Mouse (Mus musculus) ES-Bruce4 (cell line): ENCODE measurements around the gene 4933412E24Rik. TPM values are rescaled to one million over a fixed set of nuclear protein-coding genes. Genes with fewer than 3 reads are reported as not detected.
A peak's percentile ranks its signal among the peaks of the same experiment; 100 is the strongest.

Source experiments
- H3K27ac ChIP-seq: 2 replicates; pipeline ENCODE4 v1.5.1; 2012; ENCODE audit warnings: low read length, inconsistent platforms; ENCODE audit not compliant: insufficient read depth
- H3K27me3 ChIP-seq: 2 replicates; pipeline ENCODE4 v1.6.1; 2012; ENCODE audit warnings: mild to moderate bottlenecking, low read length, inconsistent platforms; ENCODE audit not compliant: control insufficient read depth, poor library complexity, insufficient read depth, severe bottlenecking
- H3K36me3 ChIP-seq: 2 replicates; pipeline ENCODE4 v1.6.1; 2012; ENCODE audit warnings: inconsistent platforms, mild to moderate bottlenecking, low read length, moderate library complexity; ENCODE audit not compliant: control insufficient read depth, poor library complexity, insufficient read depth, severe bottlenecking
- H3K4me1 ChIP-seq: one replicate; pipeline ENCODE4 v1.8.1; 2011; ENCODE audit warnings: low read length; ENCODE audit not compliant: control insufficient read depth, insufficient read depth
- H3K4me3 ChIP-seq: 2 replicates; pipeline ENCODE4 v1.5.1; 2011; ENCODE audit warnings: low read depth, mild to moderate bottlenecking, low read length
- H3K9ac ChIP-seq: 2 replicates; pipeline ENCODE4 v1.6.1; 2012; ENCODE audit warnings: low read depth, mild to moderate bottlenecking, inconsistent platforms; ENCODE audit not compliant: poor library complexity, severe bottlenecking
- H3K9me3 ChIP-seq: replicated peaks from 2 replicates; pipeline ENCODE4 v1.6.1; 2012; ENCODE audit warnings: mild to moderate bottlenecking, low read length, inconsistent platforms; ENCODE audit not compliant: control insufficient read depth, poor library complexity, insufficient read depth, severe bottlenecking
- CTCF ChIP-seq: IDR thresholded peaks from one replicate; pipeline ENCODE4 v1.8.1; 2011; ENCODE audit warnings: low read depth, low read length
- EP300 ChIP-seq: IDR thresholded peaks from 2 replicates; pipeline ENCODE4 v1.6.1; 2011; ENCODE audit warnings: low read depth, low read length; ENCODE audit not compliant: insufficient read depth
- POLR2A ChIP-seq: IDR thresholded peaks from one replicate; pipeline ENCODE4 v1.8.1; 2011; ENCODE audit warnings: low read length; ENCODE audit not compliant: insufficient read depth
- polyA plus RNA-seq: library from polyadenylated mRNA; stranded (reverse); fragments of >200 nt; gene quantifications from 2 replicates; pipeline ENCODE4 v1.2.4, GENCODE M21; 2011; ENCODE audit warnings: low read depth; ENCODE audit not compliant: missing spikeins, insufficient read depth, insufficient read length

Gene 4933412E24Rik
- not detected in 2 replicates for polyA plus RNA-seq

DNA sequence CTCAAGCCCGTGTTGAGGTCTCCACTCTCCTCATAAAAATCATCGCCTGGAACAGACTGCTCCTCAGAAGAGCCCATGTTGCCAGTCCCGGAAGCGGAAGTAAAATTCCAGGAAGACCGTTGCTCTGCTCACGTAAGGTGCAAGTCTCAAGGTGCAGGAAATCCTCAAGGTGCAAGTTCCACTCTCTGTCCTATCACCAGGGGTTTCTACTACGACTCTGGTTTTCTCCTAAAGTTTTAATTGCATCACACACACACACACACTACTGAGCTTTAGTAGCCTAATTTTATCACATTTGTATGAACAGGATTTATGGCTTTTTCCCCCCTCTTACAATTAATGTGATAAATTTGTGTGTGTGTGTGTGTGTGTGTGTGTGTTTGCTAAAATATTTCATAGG, at the start of gene 4933412E24Rik:
Gene 4933412E24Rik (minus strand): TSS at position 101 of the 400 bp plus-strand sequence.
- H3K27ac ChIP-seq: no peak within 1 kb of the TSS
- no peaks in the 10 kb centered on the region for H3K36me3 ChIP-seq
- no peaks in the 10 kb centered on the region for H3K27me3 ChIP-seq
- TF ChIP-seq CTCF: no peak
- no peak for TF ChIP-seq POLR2A
- H3K9ac ChIP-seq: no peak within 1 kb of the TSS
- no peaks in the 10 kb centered on the region for H3K9me3 ChIP-seq
- H3K4me1 ChIP-seq: no peaks in the 10 kb centered on the region
- no peak within 1 kb of the TSS for H3K4me3 ChIP-seq

DNA sequence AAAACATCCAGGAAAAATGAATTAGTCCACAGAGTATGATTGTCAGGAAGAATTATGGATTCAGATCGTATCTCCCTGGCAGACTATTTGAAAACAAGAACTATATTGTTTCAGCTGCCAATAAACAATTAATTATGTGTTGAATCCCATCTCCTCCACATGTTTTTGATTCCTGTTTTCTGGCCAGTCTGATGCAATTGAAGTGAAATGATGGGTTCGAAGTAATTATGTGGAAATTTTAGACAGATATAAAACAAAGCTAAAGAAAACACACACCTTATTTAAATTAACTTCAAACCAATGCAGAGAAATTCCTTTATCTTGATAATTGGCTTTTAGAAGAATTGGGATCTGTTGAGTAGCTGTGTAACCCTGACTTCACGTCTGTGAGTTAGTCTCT, 14.3 kb upstream of the 4933412E24Rik start:
- H3K27ac ChIP-seq: no peak overlapping the region
- no peaks in the 10 kb centered on the region for H3K9me3 ChIP-seq
- no peaks in the 10 kb centered on the region for H3K36me3 ChIP-seq
- no peaks in the 10 kb centered on the region for H3K27me3 ChIP-seq
- H3K4me1 ChIP-seq: no peaks in the 10 kb centered on the region
- no peak overlapping the region for H3K4me3 ChIP-seq
- no peak overlapping the region for H3K9ac ChIP-seq
- TF ChIP-seq POLR2A: no peak
- no peak for TF ChIP-seq CTCF
- TF ChIP-seq EP300: no peak

DNA sequence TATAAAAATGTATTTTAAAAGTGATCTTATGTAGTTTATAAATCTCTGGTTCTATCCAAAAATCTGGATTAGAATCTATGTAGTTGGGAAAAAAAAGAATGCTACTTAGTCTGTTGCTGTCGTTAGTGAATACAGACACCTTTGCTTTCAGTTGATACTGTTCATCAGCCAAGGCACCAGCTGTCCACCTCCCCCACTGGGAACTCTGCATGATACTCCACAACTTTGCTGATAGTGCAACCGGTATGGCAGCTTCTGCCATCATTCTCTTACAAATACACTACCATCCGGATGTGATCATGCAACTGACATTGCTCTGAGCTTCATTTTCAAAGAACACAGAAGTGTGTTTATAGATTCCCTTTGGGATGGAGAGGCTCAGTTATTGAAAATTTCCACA, 4.8 kb upstream of the 4933412E24Rik start:
- Histone ChIP-seq H3K36me3 (no peaks in the 10 kb centered on the region), H3K27ac (no peak overlapping the region), H3K9ac (no peak overlapping the region), H3K4me3 (no peak overlapping the region), H3K4me1 (no peaks in the 10 kb centered on the region), H3K27me3 (no peaks in the 10 kb centered on the region), H3K9me3 (no peaks in the 10 kb centered on the region)
- TF ChIP-seq POLR2A (no peak), CTCF (no peak), EP300 (no peak)

DNA sequence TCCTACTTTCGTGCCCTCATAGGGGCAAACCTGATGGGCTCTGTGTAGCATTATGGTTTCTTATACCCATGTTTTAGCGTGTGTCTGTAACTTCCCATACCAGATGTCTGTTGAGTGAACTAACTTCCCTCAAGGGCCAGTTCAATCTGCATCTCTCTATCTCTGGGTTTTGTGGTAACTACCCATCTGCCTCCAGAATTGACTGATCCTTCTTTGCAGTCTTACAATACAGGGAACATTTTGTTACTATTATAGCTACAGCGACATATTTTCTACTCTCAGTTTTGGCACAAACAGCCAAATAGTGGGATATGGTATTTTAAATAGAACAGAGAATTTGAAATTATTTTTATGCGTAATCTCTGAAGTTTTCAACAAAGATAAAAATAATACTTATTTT, 6.2 kb downstream of the 4933412E24Rik start:
- H3K4me3 ChIP-seq: no peak overlapping the region
- no peak overlapping the region for H3K9ac ChIP-seq

DNA sequence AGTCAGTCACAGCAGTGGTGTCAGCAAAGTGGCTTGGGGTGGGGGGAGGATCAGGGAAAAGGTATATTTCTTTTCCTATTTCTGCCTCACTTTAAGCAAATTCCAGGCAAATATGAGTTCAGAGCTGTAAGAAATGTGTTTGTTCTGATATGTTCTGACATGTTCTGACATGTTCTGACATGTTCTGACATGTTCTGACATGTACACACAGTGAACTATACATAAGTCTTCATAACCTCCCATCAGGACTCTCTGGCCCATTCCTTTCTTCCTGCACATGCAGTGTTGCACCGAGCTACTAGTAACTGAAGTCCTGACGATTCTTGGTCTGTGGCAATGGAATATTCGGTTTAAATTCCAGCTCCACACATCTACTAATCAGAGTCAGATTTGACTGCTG, 6.8 kb downstream of the 4933412E24Rik start:
- no peaks in the 10 kb centered on the region for H3K36me3 ChIP-seq
- TF ChIP-seq POLR2A (no peak), CTCF (no peak), EP300 (no peak)
- peak overlapping the region; percentile 72; the same call in 1 of the 2 replicates for H3K27ac ChIP-seq
- no peak overlapping the region for H3K9ac ChIP-seq
- 0 out of 2 replicates have a peak, but pooled peaks cover 3% of the 10 kb centered on the region for H3K9me3 ChIP-seq
- H3K27me3 ChIP-seq: no peaks in the 10 kb centered on the region
- H3K4me1 ChIP-seq: no peaks in the 10 kb centered on the region
- no peak overlapping the region for H3K4me3 ChIP-seq

More for the DNA sequence above, 6.2 kb downstream of the 4933412E24Rik start:
- no peaks in the 10 kb centered on the region for H3K36me3 ChIP-seq
- TF ChIP-seq POLR2A (no peak), CTCF (no peak), EP300 (no peak)
- H3K27me3 ChIP-seq: no peaks in the 10 kb centered on the region
- 0 out of 2 replicates have a peak, but pooled peaks cover 3% of the 10 kb centered on the region for H3K9me3 ChIP-seq
- peak overlapping the region; percentile 72; the same call in 1 of the 2 replicates for H3K27ac ChIP-seq
- no peaks in the 10 kb centered on the region for H3K4me1 ChIP-seq

DNA sequence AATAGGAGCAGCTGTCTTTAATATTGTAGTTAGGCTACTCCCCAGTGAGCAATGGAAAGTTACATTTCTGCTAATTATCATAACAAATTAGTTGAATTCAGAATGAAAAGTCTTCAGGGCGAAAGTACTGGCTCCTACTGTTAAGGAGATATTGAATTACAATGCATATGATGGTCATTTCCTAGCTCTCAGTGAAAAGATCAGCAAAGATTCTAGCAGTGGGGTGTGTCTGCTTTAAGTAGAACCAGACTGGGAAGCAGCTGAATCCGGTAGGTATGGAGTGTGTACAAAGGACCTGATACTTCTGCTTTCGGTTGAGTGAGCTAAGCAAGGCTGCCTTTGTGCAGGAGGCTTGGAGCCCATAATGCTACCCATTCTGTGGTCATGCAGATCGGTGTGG, 32.6 kb downstream of the 4933412E24Rik start:
- Histone ChIP-seq H3K36me3 (no peaks in the 10 kb centered on the region), H3K9me3 (no peaks in the 10 kb centered on the region), H3K9ac (no peak overlapping the region), H3K27ac (no peak overlapping the region), H3K4me1 (peaks cover 2% of the 10 kb centered on the region), H3K4me3 (no peak overlapping the region), H3K27me3 (no peaks in the 10 kb centered on the region)
- TF ChIP-seq EP300: no peak
- TF ChIP-seq POLR2A: no peak
- no peak for TF ChIP-seq CTCF
